Mouse (Mus musculus): Measurements from ENCODE around the gene Rpn1.
A peak's percentile ranks its signal among the peaks of the same experiment; 100 is the strongest.

DNA sequence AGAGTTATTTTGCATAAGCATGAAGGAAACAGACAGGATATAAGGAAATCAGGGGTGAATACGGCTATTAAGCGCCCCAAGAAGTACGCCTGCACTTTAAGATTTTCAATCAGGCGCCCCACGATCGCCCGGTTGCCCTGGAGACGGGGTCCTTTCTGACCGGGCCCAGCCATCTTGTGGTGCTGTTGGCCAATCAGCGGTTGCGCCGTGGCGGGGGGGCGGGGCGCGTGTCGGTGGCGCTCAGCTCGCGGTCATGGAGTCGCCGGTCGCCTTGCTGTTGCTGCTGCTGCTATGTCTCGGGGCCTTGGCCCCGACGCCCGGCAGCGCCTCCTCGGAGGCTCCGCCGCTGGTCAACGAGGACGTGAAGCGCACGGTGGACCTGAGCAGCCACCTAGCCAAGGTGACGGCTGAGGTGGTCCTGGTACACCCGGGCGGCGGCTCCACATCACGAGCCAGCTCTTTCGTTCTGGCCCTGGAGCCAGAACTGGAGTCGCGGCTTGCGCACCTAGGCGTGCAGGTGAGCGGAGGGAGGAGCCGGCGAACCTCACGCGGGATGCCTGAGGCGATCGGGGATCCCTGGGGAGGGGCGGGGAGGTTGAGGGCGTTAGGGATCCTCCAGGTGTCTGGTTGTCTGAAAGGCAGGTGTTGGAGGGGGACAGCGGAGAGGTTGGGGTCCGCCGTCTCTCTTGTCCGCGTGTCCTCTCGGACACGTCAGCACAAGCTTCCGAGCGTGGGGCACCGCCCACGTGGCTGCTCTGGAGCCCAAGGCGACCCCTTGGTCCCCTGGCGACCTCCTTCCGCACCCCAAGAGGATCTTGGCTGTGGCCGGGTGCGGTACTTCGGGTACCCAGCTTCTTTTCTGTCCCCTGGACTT is at the start of gene Rpn1:
- TF ChIP-seq CTCF (IDR thresholded peaks at IDR 0.05; ENCODE audit: insufficient read depth, low read depth, low read length) (no peak), POLR2A (IDR thresholded peaks at IDR 0.05; ENCODE audit: insufficient read depth, low read depth, low read length) (peak; percentile 80)

Data from olfactory bulb, adult 2 months (tissue).